Mouse (Mus musculus): Measurements from ENCODE around the gene Ap1s1.
A peak's percentile ranks its signal among the peaks of the same experiment; 100 is the strongest.

The Ap1s1 gene

GRCm38 (mm10) chr5:137045402-137046323 is at the start of gene Ap1s1:
TSS of gene Ap1s1 (minus strand) at chr5:137046135.
- DNase-seq (ENCODE audit: low read depth, low spot score): peak; percentile 100

- DNase-seq (ENCODE audit: low read depth, low spot score): no peak
These were observed 49.2 kb upstream of the Ap1s1 start for GRCm38 (mm10) chr5:137095135-137095534.

DNA sequence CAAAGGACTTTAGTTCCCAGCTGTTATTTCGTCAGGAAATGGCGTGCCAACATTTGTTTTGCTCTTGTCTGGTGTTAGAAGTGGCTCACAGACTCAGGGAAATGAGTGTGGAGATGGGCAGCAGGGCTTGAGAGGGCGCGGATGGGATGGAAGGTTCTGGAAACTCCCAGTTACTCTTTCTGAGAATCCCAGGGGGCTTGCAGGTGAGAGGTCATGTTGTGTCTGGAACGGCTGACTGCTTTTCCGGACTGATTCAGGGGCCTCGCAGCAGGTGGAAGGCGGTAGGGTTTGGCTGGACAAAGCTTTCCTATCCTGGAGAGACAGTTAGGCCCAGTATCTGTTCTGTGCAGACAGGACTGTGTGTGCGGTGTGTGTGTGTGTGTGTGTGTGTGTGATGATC is 47.8 kb upstream of the Ap1s1 start:
- no peak for DNase-seq (ENCODE audit: low read depth, low spot score)

DNA sequence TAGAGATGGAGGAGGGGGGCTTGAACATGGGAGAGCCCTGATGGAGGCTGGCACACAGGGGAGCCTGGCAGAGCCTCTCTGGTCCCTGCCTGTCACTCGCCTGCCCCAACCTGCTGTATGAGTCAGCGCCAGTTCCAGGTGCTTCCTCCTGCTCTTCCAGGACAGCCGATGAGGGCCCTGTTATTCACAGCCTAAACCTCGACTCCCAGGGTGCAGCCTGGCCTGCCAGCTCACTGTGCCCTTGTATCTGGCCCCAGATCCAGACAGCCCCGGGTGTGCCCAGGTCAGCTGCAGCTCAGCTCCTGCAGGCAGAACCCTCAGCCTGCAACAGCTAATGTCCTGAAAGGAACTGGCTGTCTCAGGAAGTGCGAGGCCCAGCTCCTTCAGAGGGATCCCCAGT is 45.6 kb upstream of the Ap1s1 start:
- no peak for DNase-seq (ENCODE audit: low read depth, low spot score)

GRCm38 (mm10) chr5:137090870-137091269 is 44.9 kb upstream of the Ap1s1 start:
- no peak for DNase-seq (ENCODE audit: low read depth, low spot score)

DNA sequence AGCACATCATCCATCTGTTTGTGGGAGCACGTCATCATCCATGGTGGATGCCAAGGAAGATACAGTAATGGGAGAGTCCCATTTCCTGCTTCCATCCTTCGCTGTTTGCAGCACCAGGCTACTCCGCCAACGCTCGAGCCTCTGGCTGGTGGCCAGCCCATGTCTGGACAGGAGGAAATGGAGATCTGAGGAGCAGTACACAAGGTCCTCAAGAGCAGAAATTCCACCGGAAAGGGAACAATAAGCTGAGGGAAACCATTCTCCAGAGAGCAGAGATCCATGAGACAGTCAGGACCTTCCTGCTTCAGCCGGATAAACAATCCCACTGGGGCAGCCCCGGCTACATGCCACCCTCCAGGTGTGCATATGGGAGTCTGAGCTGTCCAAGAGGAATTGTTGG is 41.5 kb upstream of the Ap1s1 start:
- no peak for DNase-seq (ENCODE audit: low read depth, low spot score)

DNA sequence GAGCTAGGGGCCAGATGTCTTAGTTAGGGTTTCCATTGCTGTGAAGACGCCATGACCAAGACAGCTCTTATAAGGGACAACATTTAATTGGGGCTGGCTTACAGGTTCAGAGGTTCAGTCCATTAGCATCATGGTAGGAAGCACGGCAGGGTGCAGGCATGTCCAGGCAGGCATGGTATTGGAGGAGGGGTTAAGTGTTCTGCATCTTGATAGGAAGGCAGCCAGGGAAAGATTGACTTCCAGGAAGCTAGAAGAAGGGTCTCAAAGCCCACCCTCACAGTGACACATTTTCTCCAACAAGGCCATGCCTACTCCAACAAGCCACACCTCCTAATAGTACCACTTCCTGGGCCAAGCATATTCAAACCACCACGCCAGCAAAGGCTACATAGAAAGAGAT is 39.8 kb upstream of the Ap1s1 start:
- DNase-seq (ENCODE audit: low read depth, low spot score): no peak

GRCm38 (mm10) chr5:137085021-137085420 is 39.1 kb upstream of the Ap1s1 start:
- DNase-seq (ENCODE audit: low read depth, low spot score): no peak

DNA sequence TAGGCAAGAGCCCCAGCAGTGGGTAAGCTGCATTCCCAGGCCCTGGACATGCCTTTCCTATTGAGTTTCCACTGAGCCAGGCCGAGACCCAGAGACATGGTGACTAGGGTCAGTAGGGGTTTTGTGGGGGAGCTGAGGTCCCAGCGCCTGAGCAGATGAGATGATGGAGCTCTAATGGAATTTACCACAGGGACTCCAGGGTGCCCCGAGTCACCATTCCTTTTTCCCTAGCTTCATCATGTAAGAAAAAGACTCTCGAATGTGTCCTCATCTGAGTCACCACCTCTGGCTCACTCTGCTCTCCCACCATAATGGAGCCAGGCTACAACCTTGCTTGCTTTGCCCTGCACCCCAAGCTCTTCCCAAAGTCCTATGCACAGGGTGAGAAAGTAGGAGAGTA is 37.1 kb upstream of the Ap1s1 start:
- no peak for DNase-seq (ENCODE audit: low read depth, low spot score)

GRCm38 (mm10) chr5:137079849-137080248 is 33.9 kb upstream of the Ap1s1 start:
- no peak for DNase-seq (ENCODE audit: low read depth, low spot score)

GRCm38 (mm10) chr5:137078616-137079015 is 32.7 kb upstream of the Ap1s1 start:
- no peak for DNase-seq (ENCODE audit: low read depth, low spot score)

GRCm38 (mm10) chr5:137078041-137078440 is 32.1 kb upstream of the Ap1s1 start:
- DNase-seq (ENCODE audit: low read depth, low spot score): no peak

- no peak for DNase-seq (ENCODE audit: low read depth, low spot score)
These were observed 31.3 kb upstream of the Ap1s1 start for GRCm38 (mm10) chr5:137077187-137077586.

DNA sequence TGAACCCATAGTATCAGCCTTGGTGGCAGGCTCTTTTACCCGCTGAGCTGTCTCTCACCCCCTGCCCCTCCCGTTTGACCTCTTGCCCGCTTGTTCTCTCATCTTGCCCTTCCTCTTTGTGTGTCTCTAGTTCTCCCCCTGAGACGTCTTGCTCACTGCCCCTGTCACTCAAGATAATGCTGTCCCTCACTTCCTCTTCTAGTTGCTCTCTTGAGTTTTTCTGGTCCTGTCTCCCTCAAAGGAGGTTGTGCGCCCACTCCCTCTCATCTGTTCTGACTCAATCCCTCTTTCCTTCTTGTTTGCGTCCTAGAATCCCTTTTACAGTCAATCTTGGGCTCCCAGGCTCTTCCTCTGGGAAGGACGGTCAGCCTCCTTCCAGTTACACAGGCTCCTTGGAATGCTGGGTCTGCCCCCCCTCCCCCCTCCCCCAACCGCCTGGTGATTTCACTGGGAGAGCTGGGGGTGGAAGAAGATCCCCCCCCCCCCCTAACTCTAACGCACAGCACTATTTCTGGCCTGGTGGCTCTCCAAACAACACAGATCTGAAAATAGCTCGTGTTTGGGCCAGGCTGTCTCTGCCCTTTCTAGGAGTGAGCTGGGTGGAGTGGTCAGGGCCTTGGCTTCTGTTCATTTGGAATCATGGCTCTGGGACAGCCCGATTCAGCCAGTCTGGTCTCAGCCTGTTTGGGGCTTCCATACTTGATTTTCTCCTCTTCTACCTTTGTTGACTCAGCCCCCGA is 30.4 kb upstream of the Ap1s1 start:
- DNase-seq (ENCODE audit: low read depth, low spot score): no peak

DNA sequence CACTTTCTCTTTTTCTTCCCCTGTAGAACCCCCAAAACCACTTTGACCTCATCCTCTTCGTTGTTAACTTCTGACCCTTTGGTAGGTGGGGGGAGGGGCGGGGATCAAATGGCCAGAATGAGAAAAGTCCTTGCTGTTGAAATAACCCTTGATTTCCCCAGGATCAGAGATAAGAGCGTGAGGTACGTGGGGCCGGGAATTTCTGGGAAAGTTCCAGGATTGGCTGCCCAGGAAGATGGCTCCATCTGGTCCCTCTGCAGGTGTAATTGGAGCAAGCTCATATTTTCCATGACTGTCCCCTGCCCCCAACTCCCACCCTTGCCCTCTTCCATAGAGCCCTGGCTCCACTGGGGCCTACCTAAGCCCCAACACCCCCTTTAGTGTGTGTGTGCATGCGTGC is 29.8 kb upstream of the Ap1s1 start:
- DNase-seq (ENCODE audit: low read depth, low spot score): no peak

DNA sequence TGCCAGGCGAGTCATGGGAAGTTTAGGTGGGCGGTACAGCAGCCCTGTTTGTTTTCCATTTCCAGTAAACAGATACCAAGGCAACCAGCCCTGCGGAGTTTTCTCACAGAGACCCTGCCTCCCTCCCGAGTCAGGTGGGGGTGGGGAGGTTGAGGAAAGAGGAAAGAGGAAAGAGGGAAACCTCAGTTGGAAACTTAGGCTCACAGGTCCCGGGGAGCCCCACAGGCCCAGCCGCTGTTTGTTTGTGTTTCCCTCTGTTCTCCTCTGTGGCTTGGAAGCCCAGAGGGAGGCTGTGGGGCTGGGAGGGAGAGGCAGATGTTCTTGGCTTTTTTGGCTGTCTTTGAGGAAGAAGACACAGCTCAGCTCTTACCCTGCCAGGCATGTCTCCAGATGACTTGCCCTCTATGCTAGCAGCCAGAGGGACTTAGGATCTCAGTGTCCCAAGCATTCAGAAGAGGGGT is 28.3 kb upstream of the Ap1s1 start:
- DNase-seq (ENCODE audit: low read depth, low spot score): peak; percentile 5

DNA sequence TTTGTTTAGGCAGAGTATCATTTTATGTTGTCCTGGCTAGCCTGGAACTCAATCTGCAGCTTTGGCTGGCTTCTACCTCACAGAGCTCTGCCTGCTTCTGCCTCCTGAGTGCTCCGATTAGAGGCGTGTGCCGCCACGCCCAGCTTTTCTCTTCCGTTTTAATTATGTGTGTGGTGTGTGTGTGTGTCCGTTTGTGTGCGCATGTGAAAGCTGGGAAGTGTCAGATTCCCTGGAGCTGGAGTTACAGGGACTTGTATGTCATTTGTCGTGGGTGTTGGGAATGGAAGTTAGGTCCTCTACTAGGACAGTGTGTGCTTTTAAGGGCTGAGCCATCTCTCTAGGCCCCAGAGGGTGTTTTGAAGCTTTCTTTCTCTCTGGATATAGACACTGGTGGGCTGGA is 27.2 kb upstream of the Ap1s1 start:
- no peak for DNase-seq (ENCODE audit: low read depth, low spot score)

DNA sequence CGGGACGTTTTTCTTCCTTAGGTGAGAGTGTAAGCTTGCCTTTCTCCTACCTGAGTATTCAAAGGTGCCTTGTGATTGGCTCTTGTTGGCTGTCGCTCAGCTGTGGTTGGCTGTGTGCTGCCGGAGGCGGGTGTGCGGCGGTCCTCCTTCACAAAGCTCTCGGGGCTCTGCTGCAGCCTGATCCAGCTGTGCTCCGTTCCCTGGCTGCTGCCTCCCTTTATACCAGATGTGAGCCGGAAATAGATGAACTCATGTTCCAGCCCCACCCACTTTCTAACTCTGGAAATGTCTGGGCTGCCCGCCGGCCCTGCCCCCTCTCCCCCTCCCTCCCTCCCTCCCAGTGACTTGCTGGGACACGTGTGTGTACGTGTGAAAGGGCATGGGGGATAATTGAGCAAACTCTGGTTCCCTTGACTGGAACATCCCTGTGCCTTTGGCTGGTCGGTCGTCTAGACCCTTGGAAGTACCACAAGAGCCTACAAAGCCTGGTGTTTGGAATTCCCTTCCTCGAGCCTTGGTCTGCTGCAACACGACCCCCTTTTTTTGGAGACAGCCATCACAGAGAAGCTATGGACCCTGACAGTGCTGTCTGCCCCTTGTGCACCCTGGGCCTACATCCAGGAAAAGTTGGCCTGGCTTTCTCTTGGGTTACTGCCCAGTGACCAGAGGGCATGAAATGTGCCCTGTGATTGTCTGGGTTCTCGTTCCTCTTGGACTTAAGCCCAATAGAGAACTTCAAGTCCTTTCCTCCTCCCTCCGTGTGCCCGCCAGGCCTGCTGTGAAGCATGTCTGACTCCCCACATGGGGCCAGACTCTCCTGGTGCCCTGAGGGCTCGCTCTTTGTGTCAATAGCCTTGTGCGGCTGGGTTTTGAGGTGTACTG is 26.4 kb upstream of the Ap1s1 start, which contains the start of gene Serpine1:
TSS of gene Serpine1 (minus strand) at position 190 of the 882 bp plus-strand sequence.
- peak; percentile 90 for DNase-seq (ENCODE audit: low read depth, low spot score)

DNA sequence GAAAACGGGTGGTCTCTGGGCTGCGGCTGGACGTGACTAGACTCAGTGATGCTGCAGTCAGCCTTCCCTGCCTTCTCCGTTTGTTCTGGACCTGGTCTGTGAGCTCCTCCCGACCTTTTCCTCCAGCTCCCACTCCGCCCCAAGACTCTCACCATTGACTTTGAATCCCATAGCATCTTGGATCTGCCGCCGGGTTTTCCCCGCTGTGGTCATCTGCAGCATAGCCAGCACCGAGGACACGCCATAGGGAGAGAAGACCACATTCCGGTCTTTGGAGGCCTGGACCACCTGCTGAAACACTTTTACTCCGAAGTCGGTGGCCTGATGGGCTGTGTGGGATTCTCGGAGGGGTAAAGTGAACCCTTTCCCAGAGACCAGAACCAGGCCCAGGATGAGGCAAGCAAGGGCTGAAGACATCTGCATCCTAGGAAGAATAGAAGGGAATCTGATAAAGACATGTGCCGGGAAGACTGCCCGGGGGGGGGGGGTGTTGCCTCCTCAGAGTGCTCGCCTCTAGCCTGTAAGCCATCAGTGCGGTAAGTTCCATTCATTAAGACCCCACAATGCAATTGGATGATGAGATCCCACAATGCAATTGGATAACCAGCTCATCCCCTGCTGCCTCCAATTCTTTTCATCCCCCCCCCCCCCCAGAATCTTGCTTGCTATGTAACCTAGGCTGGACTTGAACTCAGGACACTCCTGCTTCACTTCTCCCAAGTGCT is 25.1 kb upstream of the Ap1s1 start:
- no peak for DNase-seq (ENCODE audit: low read depth, low spot score)

DNA sequence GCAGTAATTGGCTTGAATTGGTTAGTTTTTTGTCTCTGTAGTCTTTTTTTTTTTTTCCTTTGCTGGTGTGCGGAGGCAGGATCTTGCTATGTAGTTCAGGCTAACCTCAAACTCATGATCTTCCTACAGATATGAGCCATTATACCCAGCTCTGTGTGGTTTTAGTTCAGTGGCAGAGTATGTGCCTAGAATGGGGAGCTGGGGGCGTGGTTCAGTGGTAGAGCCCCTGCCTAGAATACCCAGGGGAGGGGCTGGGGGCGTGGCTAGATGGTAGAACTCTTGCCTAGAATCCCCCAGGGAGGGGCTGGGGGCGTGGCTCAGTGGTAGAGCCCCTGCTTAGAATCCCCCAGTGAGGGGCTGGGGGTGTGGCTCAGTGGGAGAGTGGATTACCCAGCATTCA is 22.8 kb upstream of the Ap1s1 start:
- DNase-seq (ENCODE audit: low read depth, low spot score): no peak

DNA sequence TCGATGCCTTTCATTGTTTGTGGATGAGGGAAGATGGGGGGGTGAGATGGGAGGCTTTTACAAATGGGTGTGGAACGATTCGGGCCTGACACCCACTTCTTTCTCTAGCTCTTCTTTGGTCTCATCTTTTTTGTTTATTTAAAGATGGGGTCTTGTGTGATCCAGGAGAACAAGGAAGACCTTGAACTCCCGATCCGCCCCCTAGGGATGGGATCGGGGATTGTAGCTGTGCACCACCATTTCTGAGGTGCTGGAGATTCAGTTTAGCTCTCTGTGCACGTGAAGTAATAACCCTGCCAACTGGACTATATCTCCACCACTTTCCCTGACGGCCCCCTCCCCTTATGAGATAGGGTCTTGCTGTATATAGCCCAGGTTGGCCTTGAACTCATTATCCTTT is 20.0 kb upstream of the Ap1s1 start:
- DNase-seq (ENCODE audit: low read depth, low spot score): no peak

Data from forelimb bud, embryonic 11.5 days (tissue).